Mouse (Mus musculus): ENCODE measurements around the gene Tub.

- TF ChIP-seq ZC3H11A (IDR thresholded peaks at IDR 0.05; ENCODE audit: borderline replicate concordance, low read depth, low read length): no peak
- no peak for TF ChIP-seq HCFC1 (IDR thresholded peaks at IDR 0.05; ENCODE audit: borderline replicate concordance, insufficient read depth, low read length)
- TF ChIP-seq MAFK (IDR thresholded peaks at IDR 0.05; ENCODE audit: insufficient read depth, low read depth, low read length): no peak
- no peak for TF ChIP-seq ZNF384 (IDR thresholded peaks at IDR 0.05; ENCODE audit: low read depth, low read length)
- TF ChIP-seq CHD2 (IDR thresholded peaks at IDR 0.05; ENCODE audit: low read depth, low read length): no peak
Measured at GRCm38 (mm10) chr7:108944002-108944401, 6.1 kb upstream of the Tub start.

All from ES-E14 (cell line).